Mouse (Mus musculus) spleen, adult 2 months (tissue): Measurements from ENCODE around the gene Nosip. TPM values are rescaled to one million over a fixed set of nuclear protein-coding genes. Genes with fewer than 3 reads are reported as not detected.

Experiments
- DNase-seq, 2 experiments: peaks; one replicate each; pipeline versions ENCODE4 v3.0.0 to v3.0.0-alpha.2; 2012 to 2021; ENCODE audit warnings: low spot score in 2 of 2, low read depth in 1 of 2
- H3K27ac ChIP-seq: fragments of 200-500 bp; 2 replicates; pipeline ENCODE4 v1.5.1; 2012; ENCODE audit warnings: low read length, inconsistent platforms; ENCODE audit not compliant: insufficient read depth
- H3K27me3 ChIP-seq: fragments of 200-500 bp; 2 replicates; pipeline ENCODE4 v1.6.1; 2012; ENCODE audit warnings: mild to moderate bottlenecking, moderate library complexity, low read length, inconsistent platforms; ENCODE audit not compliant: control insufficient read depth, insufficient read depth
- H3K36me3 ChIP-seq: fragments of 200-500 bp; 2 replicates; pipeline ENCODE4 v1.6.1; 2012; ENCODE audit warnings: mild to moderate bottlenecking, low read length, inconsistent platforms; ENCODE audit not compliant: control insufficient read depth, insufficient read depth
- H3K4me1 ChIP-seq: fragments of 200-500 bp; 2 replicates; pipeline ENCODE4 v1.6.1; 2011; ENCODE audit warnings: inconsistent platforms; ENCODE audit not compliant: control insufficient read depth, insufficient read depth, insufficient read length
- H3K4me3 ChIP-seq: fragments of 200-500 bp; 2 replicates; pipeline ENCODE4 v1.5.1; 2011; ENCODE audit warnings: mild to moderate bottlenecking, inconsistent platforms; ENCODE audit not compliant: insufficient read depth, insufficient read length; ENCODE audit errors: extremely low read depth
- CTCF ChIP-seq: fragments of 200-500 bp; IDR thresholded peaks from 2 replicates; pipeline ENCODE4 v1.5.1; 2011; ENCODE audit warnings: mild to moderate bottlenecking, inconsistent platforms; ENCODE audit not compliant: insufficient read depth, insufficient read length, insufficient replicate concordance; ENCODE audit errors: extremely low read depth
- POLR2A ChIP-seq: fragments of 200-500 bp; IDR thresholded peaks from 2 replicates; pipeline ENCODE4 v1.6.1; 2011; ENCODE audit warnings: low read depth, low read length, inconsistent platforms
- WGBS: fragments of 180-500 bp; shearing (Covaris S2); methylation state at CpG from one replicate; pipeline ENCODE4 v1.1.7; 2018; 5-methylcytosine and 5-hydroxymethylcytosine counted together
- polyA plus RNA-seq: library from polyadenylated mRNA; depleted of rRNA; stranded (reverse); fragments of >200 nt; gene quantifications from 2 replicates; pipeline ENCODE4 v1.2.3, GENCODE M21; 2012

Gene Nosip
- polyA plus RNA-seq, 1 experiment = 67.9 TPM

DNA sequence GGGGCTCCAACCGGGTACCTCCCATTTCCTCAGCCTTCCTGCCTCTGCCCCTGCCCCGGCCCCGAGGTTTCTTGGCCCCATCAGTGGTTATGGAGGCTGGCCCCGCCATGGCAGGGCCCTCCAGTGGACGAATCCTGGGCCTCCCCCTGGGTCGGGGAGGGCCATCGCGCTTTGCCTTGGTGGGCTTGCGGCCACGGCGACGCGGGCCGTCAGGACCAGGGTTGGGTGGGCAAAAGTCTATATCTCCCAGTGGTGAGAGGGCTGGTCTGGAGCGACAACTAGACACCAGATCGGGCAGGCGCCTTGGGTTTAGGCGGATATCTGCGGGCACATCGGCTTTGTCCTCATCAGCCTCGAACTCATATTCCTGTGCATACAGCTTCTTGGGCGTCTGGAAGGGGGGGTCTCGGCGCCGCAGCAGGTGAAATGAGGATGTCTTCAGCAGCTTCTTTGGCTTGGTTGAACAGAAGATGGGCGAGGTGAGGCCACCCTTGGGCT is 15.3 kb upstream of the Nosip start:
- WGBS = 93% methylated on average over 26 of the region's 26 CpGs
- H3K36me3 ChIP-seq = peaks cover 64% of the 10 kb centered on the region

DNA sequence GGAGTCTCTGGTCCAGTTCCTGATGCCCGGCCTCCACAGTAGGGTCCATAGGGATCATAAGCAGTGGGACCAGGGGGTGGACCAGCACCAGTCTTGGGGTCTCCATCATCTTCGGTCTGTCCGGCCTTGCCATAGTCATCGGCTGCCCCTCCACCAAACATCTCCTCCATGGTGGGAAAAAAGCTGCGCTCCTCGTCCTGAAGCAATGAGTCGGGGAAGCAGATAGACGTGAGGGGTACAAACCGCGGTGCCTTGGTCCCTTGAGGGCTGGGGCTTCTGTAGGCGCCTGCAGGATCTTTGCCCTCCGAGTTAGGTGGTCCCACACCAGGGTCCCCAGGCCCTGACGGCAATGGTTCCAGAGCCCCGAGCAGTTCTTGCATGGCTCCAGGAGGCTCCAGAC is 14.7 kb upstream of the Nosip start:
- peaks cover 59% of the 10 kb centered on the region for H3K36me3 ChIP-seq
- no peak overlapping the region for H3K27ac ChIP-seq
- 92% methylated on average over 14 of the region's 14 CpGs for WGBS
- H3K4me3 ChIP-seq = no peak overlapping the region
- no peak for TF ChIP-seq POLR2A
- TF ChIP-seq CTCF = no peak
- H3K27me3 ChIP-seq = no peaks in the 10 kb centered on the region
- DNase-seq = no peak
- H3K4me1 ChIP-seq = peaks cover 6% of the 10 kb centered on the region; the same call in 1 of the 2 replicates

More for the DNA sequence above, 15.3 kb upstream of the Nosip start:
- no peak for DNase-seq
- TF ChIP-seq CTCF = no peak
- TF ChIP-seq POLR2A = no peak
- peaks cover 4% of the 10 kb centered on the region; the same call in 1 of the 2 replicates for H3K4me1 ChIP-seq
- H3K27me3 ChIP-seq = no peaks in the 10 kb centered on the region
- H3K27ac ChIP-seq = no peak overlapping the region
- H3K4me3 ChIP-seq = no peak overlapping the region

DNA sequence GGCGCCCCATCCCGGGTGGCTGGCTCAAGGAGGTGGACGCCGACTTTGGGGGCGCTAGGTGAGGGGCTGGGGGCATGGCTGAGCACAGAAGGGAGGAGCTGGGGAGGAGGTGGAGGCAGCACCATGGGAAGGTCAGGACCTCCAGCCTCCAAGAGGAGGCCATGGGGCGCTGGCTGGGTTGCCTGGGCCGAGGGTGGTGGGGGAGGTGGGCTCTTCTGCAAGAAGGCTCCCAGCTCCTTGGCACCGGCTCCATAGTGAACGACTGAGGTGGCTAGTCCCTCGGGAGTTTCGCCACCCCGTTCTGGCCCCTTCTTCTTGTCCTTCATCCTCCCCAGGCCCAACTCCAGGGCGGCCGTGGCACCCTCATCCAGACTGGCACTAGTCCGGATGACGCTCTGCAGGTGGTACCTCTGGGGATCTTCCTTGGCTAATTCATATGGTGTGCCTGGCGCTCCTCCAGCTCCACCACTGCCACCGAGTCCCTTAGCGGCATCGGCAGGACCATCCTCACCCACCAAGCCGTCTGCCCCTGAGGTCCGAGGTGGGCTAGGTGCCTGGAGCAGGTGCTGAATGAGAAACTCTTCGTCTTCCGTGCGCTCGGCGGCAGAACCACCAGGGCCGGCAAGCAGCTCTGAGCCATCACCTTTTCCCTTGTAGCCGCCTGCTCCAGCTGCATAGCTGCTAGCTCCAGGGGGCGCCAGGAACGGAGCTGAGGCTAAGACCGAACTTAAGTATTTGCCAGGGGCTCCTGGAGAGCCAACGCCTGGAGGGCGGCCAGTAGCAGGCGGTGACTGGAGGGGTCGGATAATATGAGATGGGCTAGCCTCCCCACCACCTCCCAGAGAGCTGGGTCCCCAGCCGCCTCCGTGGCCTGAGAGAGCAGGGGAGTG is 14.0 kb upstream of the Nosip start:
- H3K4me3 ChIP-seq = no peak overlapping the region
- 95% methylated on average over 38 of the region's 38 CpGs for WGBS
- H3K4me1 ChIP-seq = peaks cover 6% of the 10 kb centered on the region; the same call in 1 of the 2 replicates
- TF ChIP-seq CTCF (no peak), POLR2A (no peak)
- H3K27ac ChIP-seq = no peak overlapping the region
- H3K27me3 ChIP-seq = no peaks in the 10 kb centered on the region
- H3K36me3 ChIP-seq = peaks cover 53% of the 10 kb centered on the region
- DNase-seq = no peak

DNA sequence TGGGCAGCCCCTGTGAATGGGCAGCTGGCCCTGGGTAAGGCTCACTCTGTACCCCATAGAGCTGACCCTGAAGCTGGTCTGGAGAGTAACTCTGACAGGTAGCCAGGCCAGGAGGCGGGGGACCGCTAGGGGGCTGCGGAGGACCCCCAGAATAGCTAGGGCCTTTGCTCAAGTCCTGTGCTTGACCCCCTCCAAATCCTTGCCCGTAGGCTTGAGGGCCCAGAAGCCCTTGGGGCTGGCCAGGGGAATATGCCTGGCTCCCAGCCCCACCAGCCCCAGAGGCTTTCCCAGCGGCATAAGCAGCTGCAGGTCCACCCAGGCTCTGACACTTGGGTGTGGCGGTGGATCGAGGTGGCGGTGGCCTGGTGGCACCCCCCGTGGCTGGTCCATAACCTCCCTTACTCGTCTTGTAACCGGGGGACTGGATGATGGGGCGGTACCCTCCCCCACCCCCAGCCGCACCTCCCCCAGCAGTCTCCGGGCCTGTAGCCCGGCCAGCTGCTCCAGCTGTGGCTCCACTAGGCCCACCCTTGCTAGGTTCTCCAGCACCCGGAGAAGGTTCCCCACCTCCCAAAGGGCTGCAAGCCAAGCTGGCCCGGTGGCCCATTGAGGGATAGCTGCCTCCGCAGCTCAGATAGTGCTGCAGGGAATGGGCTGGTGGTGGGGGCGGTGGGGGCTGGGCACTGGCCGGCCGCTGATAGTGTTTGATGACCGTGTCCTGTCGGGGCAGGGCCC is 13.1 kb upstream of the Nosip start:
- Histone ChIP-seq H3K4me3 (no peak overlapping the region), H3K27ac (no peak overlapping the region), H3K36me3 (peaks cover 48% of the 10 kb centered on the region), H3K27me3 (no peaks in the 10 kb centered on the region), H3K4me1 (peaks cover 6% of the 10 kb centered on the region; the same call in 1 of the 2 replicates)
- no peak for DNase-seq
- TF ChIP-seq CTCF = no peak
- TF ChIP-seq POLR2A = no peak
- 95% methylated on average over 23 of the region's 23 CpGs for whole genome bisulfite sequencing

DNA sequence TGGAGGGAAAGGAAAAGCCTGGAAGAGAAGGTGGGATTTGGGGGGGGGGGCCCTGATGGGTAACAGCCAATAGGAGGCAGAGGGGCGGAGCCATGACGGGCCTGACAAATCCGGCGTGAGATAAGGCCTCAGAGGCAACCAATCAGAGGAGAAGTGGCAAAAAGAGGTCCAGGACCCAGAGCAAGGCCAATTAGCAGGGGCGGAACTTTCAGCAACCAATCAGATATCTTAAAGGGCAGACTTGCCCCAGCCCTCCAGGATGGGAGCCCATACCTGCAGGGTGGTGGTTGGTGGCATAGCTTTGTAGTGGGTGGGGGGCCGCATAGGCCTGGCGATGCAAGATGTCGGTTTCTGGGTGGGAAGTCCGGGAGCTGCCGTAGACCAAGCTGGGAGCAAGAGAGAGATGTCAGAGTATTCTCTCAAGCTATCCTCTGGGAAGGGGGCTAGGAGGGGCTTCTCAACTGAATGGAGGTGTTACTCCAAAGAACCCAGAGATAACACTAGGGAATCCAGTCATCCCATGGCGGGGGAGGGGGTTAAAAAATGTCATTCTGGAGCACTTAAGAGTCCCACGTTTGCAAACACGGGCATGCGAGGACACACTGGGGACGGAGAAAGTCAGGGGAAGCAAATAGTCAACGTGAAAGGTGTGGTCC is 11.2 kb upstream of the Nosip start:
- Histone ChIP-seq H3K27me3 (no peaks in the 10 kb centered on the region), H3K4me1 (peaks cover 6% of the 10 kb centered on the region; the same call in 1 of the 2 replicates), H3K27ac (no peak overlapping the region), H3K36me3 (peaks cover 38% of the 10 kb centered on the region), H3K4me3 (no peak overlapping the region)
- WGBS = 69% methylated on average over 16 of the region's 16 CpGs
- TF ChIP-seq CTCF = no peak
- TF ChIP-seq POLR2A = no peak
- DNase-seq = peak in 1 of 2 experiments; percentile 39

DNA sequence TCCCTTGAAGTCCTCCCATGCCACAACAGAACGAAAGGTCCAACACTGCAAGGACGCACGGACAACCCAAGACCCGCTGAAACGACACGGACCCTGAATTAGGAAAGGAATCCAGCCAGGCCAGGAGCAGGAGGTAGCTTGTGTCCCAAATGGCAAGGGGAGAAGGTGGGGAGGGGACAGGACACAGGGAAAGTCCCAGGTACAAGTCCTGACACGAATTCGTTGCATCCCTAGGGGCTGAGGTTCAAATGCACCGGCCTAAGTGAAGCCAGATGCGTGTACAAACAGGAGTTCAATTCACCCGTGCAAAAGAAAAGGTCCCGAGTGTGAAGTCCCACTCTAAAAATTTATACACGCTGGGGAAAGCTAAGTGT is 10.6 kb upstream of the Nosip start:
- H3K4me1 ChIP-seq = peaks cover 6% of the 10 kb centered on the region; the same call in 1 of the 2 replicates

More for the DNA sequence above, 10.6 kb upstream of the Nosip start:
- Histone ChIP-seq H3K27me3 (no peaks in the 10 kb centered on the region), H3K27ac (peak overlapping the region; percentile 85; the same call in 1 of the 2 replicates), H3K36me3 (peaks cover 37% of the 10 kb centered on the region), H3K4me3 (peak overlapping the region; percentile 92)
- DNase-seq = no peak
- TF ChIP-seq POLR2A (no peak), CTCF (no peak)
- 34% methylated on average over 13 of the region's 13 CpGs for WGBS
